Mouse (Mus musculus) limb, embryonic 12.5 days (tissue): ENCODE measurements around the gene Mael. TPM values are rescaled to one million over a fixed set of nuclear protein-coding genes. Genes with fewer than 3 reads are reported as not detected.

ENCODE experiments used
- ATAC-seq: fragments of 200-750 bp; cut with Nextera tagmentation; 2 replicates; pipeline ENCODE4 v1.8.0; 2017; ENCODE audit warnings: low read depth, moderate TSS enrichment; ENCODE audit not compliant: insufficient number of reproducible peaks, insufficient read depth, low FRiP score, low TSS enrichment
- H3K27ac ChIP-seq: fragments of 300-500 bp; sonication (generic); 2 replicates; pipeline ENCODE4 v1.5.1; 2016; ENCODE audit warnings: mild to moderate bottlenecking, moderate library complexity
- H3K27me3 ChIP-seq: fragments of 300-500 bp; sonication (generic); 2 replicates; pipeline ENCODE4 v1.6.1; 2016; ENCODE audit warnings: mild to moderate bottlenecking, moderate library complexity
- H3K36me3 ChIP-seq: fragments of 300-500 bp; sonication (generic); 2 replicates; pipeline ENCODE4 v1.6.1; 2016; ENCODE audit warnings: mild to moderate bottlenecking, moderate library complexity
- H3K4me1 ChIP-seq: fragments of 300-500 bp; sonication (generic); replicated peaks from 2 replicates; pipeline ENCODE4 v1.6.1; 2016
- H3K4me2 ChIP-seq: fragments of 300-500 bp; sonication (generic); 2 replicates; pipeline ENCODE4 v1.6.1; 2016; ENCODE audit warnings: mild to moderate bottlenecking, moderate library complexity
- H3K4me3 ChIP-seq: fragments of 300-500 bp; sonication (generic); replicated peaks from 2 replicates; pipeline ENCODE4 v1.5.1; 2016; ENCODE audit warnings: mild to moderate bottlenecking
- H3K9ac ChIP-seq: fragments of 300-500 bp; sonication (generic); replicated peaks from 2 replicates; pipeline ENCODE4 v1.6.1; 2016; ENCODE audit warnings: mild to moderate bottlenecking, moderate library complexity
- H3K9me3 ChIP-seq: fragments of 300-500 bp; sonication (generic); 2 replicates; pipeline ENCODE4 v1.6.1; 2016; ENCODE audit warnings: mild to moderate bottlenecking, moderate library complexity
- WGBS: fragments of 180-500 bp; shearing (Covaris S2); methylation state at CpG from one replicate; pipeline ENCODE4 v1.1.7; 2016; 5-methylcytosine and 5-hydroxymethylcytosine counted together
- polyA plus RNA-seq: library from polyadenylated mRNA; unstranded; fragments of >200 nt; fragmentation: Nextera tagmentation; extraction: Ambion mirVana; gene quantifications from 2 replicates; pipeline ENCODE4 v1.2.1, GENCODE M21; 2016

Gene Mael
- polyA plus RNA-seq = 0.14 TPM in 1 of 2 replicates, not detected in the other

DNA sequence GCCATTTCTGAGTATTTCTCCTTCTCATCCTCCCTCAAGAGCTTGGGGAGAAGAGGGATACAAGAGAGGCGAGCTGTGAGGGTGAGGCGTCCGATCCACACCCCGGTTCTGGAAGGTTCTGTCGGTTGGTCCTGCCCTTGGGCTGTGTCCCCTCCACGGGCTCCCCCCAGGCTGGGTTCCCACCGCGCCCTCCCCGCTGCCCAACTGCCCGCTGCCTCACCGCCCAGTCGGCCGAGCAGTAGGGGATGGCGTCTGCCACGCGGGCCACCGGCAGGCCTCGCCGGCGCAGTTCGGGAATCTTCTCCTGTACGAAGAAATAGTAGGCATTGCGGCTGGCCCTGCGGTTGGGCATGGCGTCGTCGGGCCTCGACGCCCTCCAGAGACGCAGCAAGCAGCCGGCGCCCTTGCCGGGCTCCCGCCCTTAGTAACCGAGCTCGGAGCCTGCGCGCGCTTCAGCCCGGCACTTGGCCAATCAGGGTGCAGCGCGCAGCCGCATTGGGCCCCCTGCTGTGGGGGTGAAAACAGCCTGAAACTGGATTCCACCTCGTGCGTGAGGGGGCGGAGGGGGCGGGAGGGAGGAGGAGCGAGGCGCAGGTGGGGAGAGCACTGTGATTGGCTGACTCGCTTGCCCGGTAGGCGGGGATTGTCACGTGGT, at the start of gene Mael:
Gene Mael (minus strand): TSS at position 433 of the 655 bp plus-strand sequence.
- H3K4me1 ChIP-seq = no peaks in the 10 kb centered on the region
- H3K4me3 ChIP-seq = no peak within 1 kb of the TSS
- H3K36me3 ChIP-seq = no peaks in the 10 kb centered on the region
- H3K4me2 ChIP-seq = no peak within 1 kb of the TSS
- peaks cover 10% of the 10 kb centered on the region for H3K9me3 ChIP-seq
- no peaks in the 10 kb centered on the region for H3K27me3 ChIP-seq
- no peak within 1 kb of the TSS for H3K27ac ChIP-seq
- ATAC-seq = no peak; the same call in 1 of the 2 replicates
- WGBS = 85% methylated on average over 53 of the region's 53 CpGs
- no peak within 1 kb of the TSS for H3K9ac ChIP-seq

DNA sequence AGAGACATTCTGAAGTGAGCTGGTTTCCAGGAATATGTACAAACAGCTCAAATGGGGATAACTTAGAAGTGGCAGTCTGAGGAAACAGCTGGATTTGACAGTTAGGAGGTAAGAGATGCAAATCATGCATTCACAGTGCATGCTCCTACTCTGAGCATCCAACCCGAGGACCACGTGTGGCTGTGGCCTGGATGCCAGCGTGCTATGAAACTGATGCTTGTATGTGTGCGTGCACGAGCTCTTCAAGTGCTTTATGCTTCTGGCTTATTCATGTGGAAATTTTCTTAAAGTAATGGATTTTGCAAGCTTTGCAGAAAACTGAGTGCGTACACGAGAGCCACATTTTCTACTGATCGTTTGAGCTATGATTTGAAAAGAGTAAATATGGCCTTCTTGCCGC, 47.7 kb upstream of the Mael start:
- Histone ChIP-seq H3K4me3 (no peak overlapping the region), H3K9ac (no peak overlapping the region), H3K36me3 (no peaks in the 10 kb centered on the region), H3K27ac (no peak overlapping the region), H3K4me2 (no peak overlapping the region), H3K9me3 (no peaks in the 10 kb centered on the region), H3K27me3 (no peaks in the 10 kb centered on the region), H3K4me1 (peaks cover 16% of the 10 kb centered on the region)
- 83% methylated on average over 9 of the region's 9 CpGs for WGBS
- no peak for ATAC-seq

DNA sequence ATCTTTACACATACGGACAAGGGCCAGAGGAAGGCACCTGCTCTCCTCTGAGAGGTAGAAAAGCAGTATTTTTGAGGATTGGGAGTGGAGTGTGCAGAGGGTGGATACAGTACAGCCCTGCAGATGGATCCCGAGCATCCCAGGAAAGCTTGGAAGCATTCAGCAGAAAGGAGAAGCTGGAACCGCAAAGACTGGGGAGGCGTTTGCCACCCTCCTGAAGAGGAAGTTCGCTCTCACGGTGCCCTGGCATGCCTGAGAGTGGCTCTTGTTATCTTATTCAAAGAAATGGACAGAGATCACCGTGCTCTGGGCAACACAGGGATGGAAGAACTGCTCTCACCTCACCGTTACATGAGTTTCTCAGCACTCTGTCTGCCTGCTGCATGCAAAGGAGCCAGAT, 45.8 kb upstream of the Mael start:
- Histone ChIP-seq H3K9ac (no peak overlapping the region), H3K27ac (no peak overlapping the region), H3K4me3 (no peak overlapping the region), H3K27me3 (no peaks in the 10 kb centered on the region), H3K9me3 (no peaks in the 10 kb centered on the region), H3K36me3 (no peaks in the 10 kb centered on the region), H3K4me1 (peaks cover 34% of the 10 kb centered on the region), H3K4me2 (no peak overlapping the region)
- ATAC-seq = no peak
- WGBS = 81% methylated on average over 8 of the region's 8 CpGs

DNA sequence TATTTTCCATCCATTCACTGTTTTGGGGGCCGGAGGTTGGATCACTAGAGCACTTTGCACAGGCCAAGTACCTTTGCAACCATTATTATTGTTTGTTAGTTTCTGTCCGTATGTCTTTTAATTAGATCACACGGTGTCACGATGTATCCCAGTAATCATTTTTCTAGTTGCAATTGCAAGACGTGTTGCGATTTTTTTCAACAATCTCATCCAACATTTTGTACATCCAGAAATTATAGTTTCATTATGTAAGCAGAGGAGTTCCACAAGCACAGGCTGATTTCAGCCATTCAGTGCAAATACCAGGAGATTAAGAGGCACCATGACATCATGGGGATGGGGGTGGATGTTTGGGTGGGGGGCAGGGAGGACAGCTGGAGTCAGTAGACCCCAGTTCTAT, 44.9 kb upstream of the Mael start:
- Histone ChIP-seq H3K27ac (no peak overlapping the region), H3K4me1 (peaks cover 37% of the 10 kb centered on the region), H3K9ac (no peak overlapping the region), H3K4me3 (no peak overlapping the region), H3K9me3 (no peaks in the 10 kb centered on the region), H3K27me3 (no peaks in the 10 kb centered on the region), H3K36me3 (no peaks in the 10 kb centered on the region), H3K4me2 (no peak overlapping the region)
- 93% methylated on average over 6 of the region's 6 CpGs for WGBS
- ATAC-seq = no peak

DNA sequence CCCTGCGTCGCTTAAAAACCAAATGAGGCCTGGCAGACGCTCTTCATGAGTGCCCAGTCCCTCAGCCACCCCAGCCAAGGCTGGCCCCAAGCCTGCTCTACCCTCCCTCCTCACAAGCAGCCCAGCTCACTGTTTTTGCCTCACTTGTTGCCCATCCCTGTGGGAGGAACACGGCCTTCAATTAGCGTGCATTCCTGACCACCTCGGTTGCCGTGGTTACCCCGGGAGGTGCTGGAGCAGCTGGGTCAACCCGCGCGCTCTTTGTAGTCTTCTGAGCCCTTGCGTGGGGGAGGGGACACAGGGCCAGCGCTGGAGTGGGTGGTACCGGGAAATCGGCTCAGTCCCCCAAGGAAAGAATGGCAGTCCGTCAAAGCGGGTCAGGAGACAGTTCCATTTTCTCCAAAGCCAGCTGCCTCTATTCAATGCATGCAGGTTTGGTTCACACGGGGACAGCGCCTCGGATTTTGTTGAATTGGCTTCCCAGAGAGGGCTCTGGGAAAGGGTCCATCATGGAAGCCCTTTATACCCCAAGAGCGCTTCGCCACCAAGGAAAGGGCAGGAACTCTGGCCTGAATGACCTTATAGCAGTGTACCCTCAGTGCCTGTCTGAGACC, 44.2 kb upstream of the Mael start:
- H3K4me1 ChIP-seq = peaks cover 37% of the 10 kb centered on the region
- H3K9ac ChIP-seq = peak overlapping the region; percentile 5; the same call in 1 of the 2 replicates
- H3K9me3 ChIP-seq = no peaks in the 10 kb centered on the region
- peak; percentile 80 for ATAC-seq
- peak overlapping the region; percentile 21 for H3K4me3 ChIP-seq
- no peak overlapping the region for H3K27ac ChIP-seq
- 6% methylated on average over 22 of the region's 22 CpGs for WGBS
- no peaks in the 10 kb centered on the region for H3K27me3 ChIP-seq
- H3K4me2 ChIP-seq = peak overlapping the region; percentile 54
- no peaks in the 10 kb centered on the region for H3K36me3 ChIP-seq

DNA sequence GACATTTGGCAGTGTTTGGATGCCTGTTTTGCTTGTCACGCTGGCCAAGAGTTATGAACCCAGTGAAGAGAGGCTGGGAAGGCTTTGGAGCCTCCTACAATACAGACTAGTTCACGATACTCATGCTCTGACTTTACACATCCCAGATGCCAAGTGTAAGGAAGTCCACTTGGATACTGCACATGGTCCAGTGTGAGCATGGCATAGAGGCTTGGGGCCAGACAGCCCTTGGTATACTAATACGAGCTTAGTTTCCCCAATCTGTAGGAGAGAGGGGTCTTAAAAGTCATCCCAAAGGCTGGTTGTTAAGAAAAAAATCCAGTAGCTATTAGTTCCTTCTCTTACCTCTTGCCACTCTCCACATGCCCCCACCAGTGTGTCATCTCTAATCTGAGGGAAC, 43.3 kb upstream of the Mael start:
- Histone ChIP-seq H3K4me1 (peaks cover 37% of the 10 kb centered on the region), H3K4me3 (no peak overlapping the region), H3K4me2 (no peak overlapping the region), H3K36me3 (no peaks in the 10 kb centered on the region), H3K9me3 (no peaks in the 10 kb centered on the region), H3K27me3 (no peaks in the 10 kb centered on the region), H3K9ac (no peak overlapping the region), H3K27ac (no peak overlapping the region)
- no peak for ATAC-seq
- 47% methylated on average over 3 of the region's 3 CpGs for WGBS

DNA sequence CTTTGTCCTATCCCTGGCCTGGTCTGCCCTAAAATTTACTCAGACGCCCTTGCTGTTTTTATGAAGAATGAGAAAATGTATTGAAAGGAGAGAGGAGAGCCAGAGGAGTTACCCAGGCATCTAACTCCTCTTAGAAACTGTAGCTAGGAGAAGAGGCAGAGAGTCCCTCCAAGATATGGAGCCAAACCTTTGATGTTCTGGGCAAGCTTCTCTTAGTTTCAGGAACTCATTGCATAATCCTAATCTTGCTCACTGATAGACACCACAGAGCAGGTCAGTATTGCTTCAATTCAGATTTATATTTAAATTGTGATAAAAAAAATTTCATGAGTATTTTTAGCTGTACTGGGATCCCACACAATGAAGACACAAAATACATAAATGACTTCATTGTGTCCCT, 42.7 kb upstream of the Mael start:
- Histone ChIP-seq H3K36me3 (no peaks in the 10 kb centered on the region), H3K27me3 (no peaks in the 10 kb centered on the region), H3K4me1 (peaks cover 37% of the 10 kb centered on the region), H3K4me3 (no peak overlapping the region), H3K4me2 (no peak overlapping the region), H3K9ac (no peak overlapping the region), H3K27ac (peak overlapping the region; percentile 76), H3K9me3 (no peaks in the 10 kb centered on the region)
- 52% methylated on average over 1 of the region's 1 CpGs for WGBS
- ATAC-seq = no peak

DNA sequence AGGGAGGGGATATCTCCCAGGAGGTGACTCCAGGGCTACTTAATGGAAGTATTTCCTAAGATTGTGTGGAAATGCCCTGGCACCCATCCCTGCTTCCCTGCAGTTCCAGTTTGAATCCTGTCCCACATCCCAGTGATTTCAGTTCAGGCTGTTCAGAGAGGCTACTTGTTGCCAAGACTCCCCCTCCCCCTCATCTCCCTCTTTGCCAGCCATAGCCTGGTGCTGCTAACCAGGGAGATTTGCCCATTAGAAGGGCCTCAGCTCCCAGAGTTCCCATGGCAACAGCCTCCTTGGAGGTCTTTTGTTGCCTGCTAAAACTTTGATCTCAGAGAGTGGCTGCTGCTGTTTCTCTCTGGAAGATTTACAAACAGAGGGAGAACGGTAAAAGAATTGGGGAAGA, 42.0 kb upstream of the Mael start:
- H3K4me3 ChIP-seq = no peak overlapping the region
- H3K4me2 ChIP-seq = no peak overlapping the region; the same call in 1 of the 2 replicates
- 4% methylated on average over 1 of the region's 1 CpGs for WGBS
- H3K36me3 ChIP-seq = no peaks in the 10 kb centered on the region
- H3K9ac ChIP-seq = no peak overlapping the region
- peaks cover 37% of the 10 kb centered on the region for H3K4me1 ChIP-seq
- no peaks in the 10 kb centered on the region for H3K9me3 ChIP-seq
- H3K27ac ChIP-seq = peak overlapping the region; percentile 76
- peak; percentile 50; the same call in 1 of the 2 replicates for ATAC-seq
- H3K27me3 ChIP-seq = no peaks in the 10 kb centered on the region

DNA sequence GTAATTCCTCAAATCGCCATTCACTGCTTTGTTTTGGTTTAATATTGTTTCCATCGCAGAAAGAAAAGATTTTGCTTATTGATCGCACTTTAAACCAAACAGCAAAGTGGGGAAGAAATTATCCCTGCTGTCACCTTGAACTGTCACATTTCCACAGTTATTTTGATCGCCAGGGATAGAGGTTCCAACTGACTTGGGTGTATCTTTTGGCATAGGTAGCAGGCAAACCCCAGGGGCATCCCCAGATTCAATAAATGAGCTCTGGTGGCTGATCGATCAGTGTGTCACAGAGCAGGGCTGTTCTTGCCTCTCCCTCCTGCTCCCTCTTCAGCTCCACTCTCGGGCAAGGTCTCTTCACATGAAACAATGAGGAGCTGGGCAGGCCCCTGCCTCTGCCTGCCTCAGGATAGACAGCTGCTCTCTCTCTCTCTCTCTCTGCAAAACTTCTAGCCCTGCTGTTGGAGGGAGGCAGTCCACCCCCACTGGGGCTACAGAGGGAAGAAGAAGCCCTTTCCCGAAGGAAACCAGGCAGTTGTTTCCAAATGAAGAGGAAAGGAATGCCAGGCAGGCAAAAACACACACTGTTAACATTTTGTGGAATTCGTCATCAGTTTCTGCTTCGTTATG, 41.1 kb upstream of the Mael start:
- Histone ChIP-seq H3K9me3 (no peaks in the 10 kb centered on the region), H3K27ac (peak overlapping the region; percentile 71), H3K4me1 (peaks cover 37% of the 10 kb centered on the region), H3K4me3 (no peak overlapping the region), H3K36me3 (no peaks in the 10 kb centered on the region), H3K4me2 (no peak overlapping the region), H3K27me3 (no peaks in the 10 kb centered on the region), H3K9ac (no peak overlapping the region)
- 40% methylated on average over 9 of the region's 9 CpGs for WGBS
- no peak for ATAC-seq

DNA sequence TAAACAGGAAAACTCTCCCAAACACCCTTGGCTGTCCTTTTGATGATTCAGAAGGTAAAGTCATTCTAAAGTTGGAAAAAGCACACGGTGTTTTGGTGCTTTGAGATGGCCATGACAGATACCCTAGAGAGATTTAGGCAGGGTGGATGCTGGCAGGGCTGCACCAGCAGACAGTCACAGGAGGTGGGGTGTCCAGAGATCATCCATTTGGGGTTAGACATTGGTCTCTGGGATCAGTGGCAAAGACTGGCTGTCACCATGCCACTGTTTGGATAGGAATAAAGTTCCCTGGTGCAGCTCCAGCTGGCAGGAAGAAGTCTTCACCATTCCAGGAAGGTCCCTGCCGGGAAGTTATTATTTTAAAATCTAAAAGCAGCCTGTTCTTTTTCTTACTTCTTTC, 40.2 kb upstream of the Mael start:
- Histone ChIP-seq H3K9ac (no peak overlapping the region), H3K36me3 (no peaks in the 10 kb centered on the region), H3K4me3 (no peak overlapping the region), H3K4me2 (no peak overlapping the region), H3K27ac (no peak overlapping the region), H3K9me3 (no peaks in the 10 kb centered on the region), H3K27me3 (no peaks in the 10 kb centered on the region), H3K4me1 (peaks cover 37% of the 10 kb centered on the region)
- no peak for ATAC-seq
- 65% methylated on average over 2 of the region's 2 CpGs for WGBS

DNA sequence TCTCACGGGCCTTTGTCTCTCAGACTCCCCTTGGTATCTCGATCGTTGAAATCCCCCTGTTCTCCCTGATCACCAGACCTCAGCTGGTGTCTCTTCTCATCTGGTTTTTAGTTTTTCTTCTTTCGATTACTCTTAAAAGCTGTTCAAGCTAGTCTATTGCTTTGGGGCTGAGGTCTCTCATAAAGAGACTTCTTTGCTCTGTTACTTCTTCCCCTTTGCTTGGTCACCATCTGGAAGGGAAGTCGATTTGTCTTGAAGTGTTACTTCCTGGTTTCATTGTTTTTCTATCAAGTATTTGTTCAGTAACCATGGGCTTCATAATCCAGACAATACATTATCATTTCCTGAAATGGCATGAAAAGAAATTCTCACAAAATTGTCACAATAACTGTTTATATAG, 29.7 kb upstream of the Mael start:
- Histone ChIP-seq H3K4me3 (no peak overlapping the region), H3K27me3 (no peaks in the 10 kb centered on the region), H3K9ac (no peak overlapping the region), H3K9me3 (no peaks in the 10 kb centered on the region), H3K4me2 (no peak overlapping the region), H3K36me3 (no peaks in the 10 kb centered on the region), H3K4me1 (no peaks in the 10 kb centered on the region), H3K27ac (no peak overlapping the region)
- 89% methylated on average over 5 of the region's 5 CpGs for WGBS
- no peak for ATAC-seq
